Mouse (Mus musculus): ENCODE measurements at regions not wholly inside any gene's neighbourhood (a gene's known extent, or its start where the extent isn't known, plus 50 kb on each side); places are given as distances from the start of the nearest gene placed in this dataset.

GRCm38 (mm10) chr4:56421575-56421974, 318.3 kb upstream of the Gm26657 start:
- DNase-seq, result no peak

DNA sequence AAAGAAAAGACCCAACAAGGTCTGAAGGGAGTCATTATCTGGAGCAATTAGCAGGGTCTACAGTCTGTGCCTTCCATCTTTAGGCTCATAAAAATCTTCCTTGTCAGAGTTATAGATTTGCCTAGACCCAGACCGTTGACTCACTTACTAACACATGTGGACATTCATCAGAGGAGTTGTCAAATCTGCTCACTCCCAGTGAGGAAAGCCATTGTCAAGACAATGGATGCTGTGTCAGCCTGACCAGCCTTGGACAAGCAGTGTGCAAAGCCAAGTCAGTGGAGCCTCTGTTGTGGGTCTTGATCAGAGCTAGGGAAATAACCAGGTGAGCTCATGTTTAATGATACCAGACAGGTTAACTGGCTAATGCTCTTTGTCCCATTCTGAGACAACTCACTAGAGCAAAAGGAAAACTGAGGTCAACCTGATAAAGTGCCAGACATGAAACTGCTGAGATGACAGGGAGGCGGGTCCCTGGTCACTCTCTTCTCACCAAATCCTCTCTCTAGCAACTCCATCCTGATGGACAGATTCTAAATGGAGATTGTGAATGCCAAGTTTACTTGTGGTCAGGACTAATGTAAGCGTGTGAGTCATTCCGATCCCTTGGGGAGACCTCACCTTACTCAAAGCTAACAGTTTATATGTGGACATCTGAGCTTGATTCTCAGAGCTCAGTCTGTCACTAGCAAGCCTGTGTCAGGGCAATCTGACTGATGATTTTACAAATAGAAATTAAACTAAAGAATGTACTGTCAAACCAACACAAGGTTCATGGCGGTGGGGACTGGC, 320.6 kb upstream of the Gm26657 start:
- DNase-seq, result no peak

DNA sequence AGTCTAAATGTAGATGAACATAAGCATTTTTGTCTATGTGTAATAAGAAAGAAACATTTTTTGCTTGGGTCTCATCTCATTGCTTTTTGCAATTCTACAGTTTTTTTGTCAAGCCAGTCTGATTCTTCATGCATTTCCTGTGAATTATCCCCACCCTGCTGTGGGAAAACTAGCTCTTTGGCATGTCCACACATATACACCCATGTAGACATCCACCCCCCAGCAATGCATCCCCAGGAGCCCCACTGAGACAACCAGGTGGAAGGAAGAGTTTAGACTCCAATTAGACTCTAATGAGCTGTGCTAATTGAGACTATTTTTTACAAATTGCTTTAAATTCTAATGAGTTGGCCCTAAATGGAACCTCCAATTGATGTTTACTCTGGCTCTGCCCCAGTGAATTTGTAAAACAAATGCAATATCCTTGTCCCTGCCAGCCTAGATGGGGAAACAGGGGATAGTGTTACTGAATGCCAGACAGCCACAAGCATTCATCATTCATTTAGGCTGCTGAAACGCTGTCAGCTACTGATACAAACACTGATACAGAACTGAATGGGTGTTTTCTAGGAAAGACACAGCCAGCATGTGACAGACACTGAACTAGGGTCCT, 328.7 kb upstream of the Gm26657 start:
- DNase-seq, result no peak

GRCm38 (mm10) chr4:56393793-56394192, 346.1 kb upstream of the Gm26657 start:
- no peak for DNase-seq

- no peak for DNase-seq
Measured at GRCm38 (mm10) chr4:56387051-56387450, 352.8 kb upstream of the Gm26657 start.

- no peak for DNase-seq
Measured at GRCm38 (mm10) chr4:56375745-56376144, 364.1 kb upstream of the Gm26657 start.

DNA sequence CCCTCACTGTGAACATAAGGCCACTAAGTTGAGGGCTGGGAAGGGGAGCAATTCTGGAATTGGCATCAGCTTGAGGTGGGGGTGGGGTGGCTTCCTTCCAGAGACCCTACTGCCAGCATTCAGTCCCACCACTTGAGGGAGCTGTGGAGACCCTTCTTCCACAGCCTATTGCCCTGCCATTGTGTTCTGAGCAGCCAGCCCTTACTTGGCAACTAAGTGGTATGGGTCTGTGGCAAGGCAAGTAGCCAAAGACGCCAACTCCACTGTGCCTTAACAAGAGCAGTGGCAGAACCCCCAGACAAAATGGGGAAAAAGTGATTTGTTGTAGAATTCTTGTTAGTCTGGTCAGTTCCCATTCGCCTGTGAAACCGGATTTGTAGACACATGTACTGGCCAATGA, 365.4 kb upstream of the Gm26657 start:
- DNase-seq, result no peak

GRCm38 (mm10) chr4:56373746-56374145, 366.1 kb upstream of the Gm26657 start:
- DNase-seq, result no peak

DNA sequence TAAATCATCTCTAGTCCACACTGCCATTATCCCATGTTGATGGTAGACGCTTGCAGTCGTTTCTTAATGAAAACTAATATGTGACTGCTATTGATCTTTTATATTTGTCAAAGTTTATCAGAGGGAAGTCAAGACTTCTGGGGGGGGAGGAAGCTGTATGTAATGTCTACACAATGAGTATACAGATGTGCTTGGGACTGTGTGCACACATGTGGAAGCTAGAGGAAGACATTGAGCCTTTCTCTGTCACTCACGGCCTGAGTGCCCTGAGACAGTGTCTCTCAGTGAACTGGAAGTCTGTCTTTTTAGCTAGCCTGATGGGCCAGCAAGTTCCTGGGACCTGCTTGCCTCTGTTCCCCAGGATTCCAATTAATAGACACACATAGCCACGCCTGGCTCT, 366.7 kb upstream of the Gm26657 start:
- no peak for DNase-seq

DNA sequence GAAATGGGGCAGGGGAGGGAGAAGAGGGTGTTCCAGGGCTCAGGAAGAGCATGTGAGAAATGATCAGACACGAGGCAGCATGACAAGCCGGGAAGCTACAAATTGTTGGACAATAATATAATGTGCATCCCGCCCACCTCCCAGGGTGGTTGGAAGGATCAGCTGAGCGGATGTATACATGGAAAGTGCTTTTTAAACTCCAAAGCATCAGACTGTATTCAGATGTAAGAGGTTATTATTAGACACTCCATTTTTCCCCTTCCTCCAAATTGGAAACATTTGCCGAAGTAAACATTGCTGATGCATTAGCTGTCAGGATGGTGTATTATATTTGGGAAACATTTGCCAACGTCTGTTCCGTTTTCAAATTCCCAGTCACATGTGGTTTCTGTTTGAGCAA, 367.2 kb upstream of the Gm26657 start:
- DNase-seq, result no peak

GRCm38 (mm10) chr4:56364594-56364993, 375.3 kb upstream of the Gm26657 start:
- DNase-seq, result no peak

DNA sequence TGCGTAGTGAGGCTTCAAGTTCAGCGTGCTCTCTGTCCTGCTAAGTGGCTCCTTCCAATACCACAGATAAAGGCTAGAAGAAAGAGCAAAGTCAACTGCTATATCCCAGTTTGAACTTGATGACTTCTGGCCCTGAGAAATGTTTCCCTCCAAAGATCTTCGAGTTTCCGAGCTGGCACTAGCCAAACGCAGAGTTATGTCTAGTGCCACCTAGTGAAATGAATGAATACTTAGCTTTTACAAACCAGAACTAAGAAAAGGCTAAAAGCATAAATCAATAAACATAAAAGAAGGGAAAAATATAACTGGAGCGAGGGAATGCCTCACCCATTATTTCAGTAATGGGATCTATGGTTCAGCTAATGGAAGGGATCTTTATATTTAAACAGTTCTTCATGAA, 377.7 kb upstream of the Gm26657 start:
- DNase-seq, result no peak

DNA sequence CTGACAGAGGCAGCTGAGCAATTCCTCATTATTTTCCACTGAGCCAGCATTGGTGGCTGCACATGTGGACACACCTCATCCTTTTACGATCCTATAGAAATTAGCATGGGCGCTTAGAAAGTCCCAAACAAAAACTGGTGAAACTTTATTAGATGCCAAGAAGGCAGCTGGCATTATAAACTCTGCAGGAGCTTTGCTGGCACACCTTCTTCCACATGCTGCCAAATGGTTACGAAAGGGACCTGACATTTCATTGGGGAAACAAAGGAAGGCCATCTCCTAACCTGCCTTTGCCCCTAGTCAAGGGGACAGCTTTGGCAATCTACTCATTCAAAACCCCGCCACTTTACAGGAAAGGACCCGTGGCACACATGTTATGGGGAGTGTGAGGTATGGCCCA, 390.7 kb upstream of the Gm26657 start:
- no peak for DNase-seq

- DNase-seq, result no peak
Measured at GRCm38 (mm10) chr4:56325156-56325555, 414.7 kb upstream of the Gm26657 start.

- no peak for DNase-seq
Measured at GRCm38 (mm10) chr4:56319134-56319533, 420.7 kb upstream of the Gm26657 start.

GRCm38 (mm10) chr4:56305664-56306330, 434.1 kb upstream of the Gm26657 start:
- peak; percentile 5 for DNase-seq

- no peak for DNase-seq
Measured at GRCm38 (mm10) chr4:56304275-56304674, 435.6 kb upstream of the Gm26657 start.

DNA sequence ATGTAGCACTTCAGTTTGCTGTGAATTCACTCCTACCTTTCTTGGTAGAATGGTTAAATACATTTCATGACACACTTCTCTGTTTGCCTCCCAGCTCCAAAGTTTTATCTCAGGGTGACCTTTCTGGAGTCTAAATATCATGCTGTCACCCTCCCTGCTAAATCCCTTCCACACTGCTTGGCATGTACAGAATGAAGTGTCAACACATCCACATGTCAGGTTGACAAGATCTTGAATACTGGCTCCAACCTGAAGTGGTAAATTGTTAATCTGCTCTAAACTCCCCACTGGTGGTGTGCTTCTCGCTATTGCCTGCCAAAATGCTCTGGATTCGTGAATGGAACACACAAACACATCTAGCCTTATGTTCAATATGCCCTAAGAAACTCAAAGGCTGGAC, 451.9 kb upstream of the Gm26657 start:
- DNase-seq, result no peak

- DNase-seq, result no peak
Measured at GRCm38 (mm10) chr4:56284490-56284889, 455.4 kb upstream of the Gm26657 start.

DNA sequence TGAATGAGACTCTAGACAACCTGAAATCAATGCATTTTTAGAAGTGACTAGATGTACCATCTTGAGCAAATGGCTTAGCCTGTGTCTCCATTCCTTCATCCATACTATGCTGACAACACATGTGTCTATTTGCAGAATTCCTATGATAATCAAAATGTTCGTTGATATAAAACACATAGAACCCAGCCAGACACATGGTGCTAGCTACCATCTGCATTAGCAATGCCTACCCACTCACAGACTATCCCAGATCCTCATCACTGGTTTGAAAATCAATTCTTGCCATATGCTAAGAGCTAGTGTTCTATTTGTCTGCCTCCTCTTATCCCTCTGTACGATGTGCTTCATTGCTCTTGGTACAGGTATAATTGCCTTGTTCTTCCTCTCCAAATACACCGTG, 464.0 kb upstream of the Gm26657 start:
- no peak for DNase-seq

DNA sequence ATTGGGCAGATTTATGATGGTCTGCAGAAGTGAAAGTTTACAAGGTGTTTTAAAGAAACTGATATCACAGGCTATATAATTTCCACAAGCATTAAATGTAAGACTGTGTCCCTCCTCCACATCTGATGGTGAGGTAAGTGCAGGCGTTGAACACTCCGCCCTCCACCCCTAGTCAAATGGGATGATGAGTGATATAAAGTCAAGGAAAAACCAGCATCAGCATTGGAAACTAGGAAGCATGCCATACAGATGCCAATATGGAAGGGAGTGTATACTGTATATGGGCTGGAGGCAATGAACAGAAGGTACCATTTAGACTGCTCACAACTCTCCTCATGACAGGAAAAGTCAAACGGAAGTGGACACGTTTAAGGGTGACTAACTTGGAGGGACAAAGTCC, 468.5 kb upstream of the Gm26657 start:
- no peak for DNase-seq

GRCm38 (mm10) chr4:56264626-56265025, 475.2 kb upstream of the Gm26657 start:
- no peak for DNase-seq

GRCm38 (mm10) chr4:56263822-56264221, 476.0 kb upstream of the Gm26657 start:
- no peak for DNase-seq

GRCm38 (mm10) chr4:56262589-56262988, 477.3 kb upstream of the Gm26657 start:
- no peak for DNase-seq

All from kidney, adult 11 months (tissue).